Mouse (Mus musculus) brown adipose tissue, adult 24 weeks (tissue): ENCODE results near the gene Tnfaip3. TPM values are rescaled to one million over a fixed set of nuclear protein-coding genes. Genes with fewer than 3 reads are reported as not detected.

Experiments used
- H3K27ac ChIP-seq: fragments of 200-500 bp; replicated peaks from 2 replicates; pipeline ENCODE4 v1.5.1; 2012; ENCODE audit warnings: low read depth, mild to moderate bottlenecking, low read length
- H3K4me1 ChIP-seq: fragments of 200-500 bp; 2 replicates; pipeline ENCODE4 v1.6.1; 2012; ENCODE audit warnings: low read length, mixed read lengths; ENCODE audit not compliant: control insufficient read depth, insufficient read depth, insufficient read length
- H3K4me3 ChIP-seq: fragments of 200-500 bp; 2 replicates; pipeline ENCODE4 v1.5.1; 2012; ENCODE audit warnings: low read depth, mild to moderate bottlenecking, low read length, moderate library complexity; ENCODE audit not compliant: insufficient read depth
- polyA plus RNA-seq: library from polyadenylated mRNA; stranded (reverse); fragments of >200 nt; gene quantifications from 2 replicates; pipeline ENCODE4 v1.2.4, GENCODE M21; 2012; ENCODE audit not compliant: missing spikeins, insufficient read depth, insufficient read length

The Tnfaip3 gene
- polyA plus RNA-seq: 1.7 and 2.0 TPM in 2 replicates

GRCm38 (mm10) chr10:19015257-19015862 is at the start of gene Tnfaip3:
Gene Tnfaip3, minus strand, starts transcription at chr10:19015657.
- H3K4me3 ChIP-seq: peak within 1 kb of the TSS; percentile 87
- H3K4me1 ChIP-seq: peaks cover 13% of the 10 kb centered on the region; the same call in 1 of the 2 replicates
- H3K27ac ChIP-seq: peak within 1 kb of the TSS; percentile 89

GRCm38 (mm10) chr10:19064651-19065601 is 49.5 kb upstream of the Tnfaip3 start:
- H3K4me1 ChIP-seq: peaks cover 3% of the 10 kb centered on the region; the same call in 1 of the 2 replicates
- H3K27ac ChIP-seq: no peak overlapping the region
- H3K4me3 ChIP-seq: no peak overlapping the region

- Histone ChIP-seq H3K4me3 (no peak overlapping the region), H3K4me1 (peaks cover 3% of the 10 kb centered on the region; the same call in 1 of the 2 replicates), H3K27ac (no peak overlapping the region)
These were observed 48.2 kb upstream of the Tnfaip3 start for GRCm38 (mm10) chr10:19063670-19064069.

GRCm38 (mm10) chr10:19063208-19063607 is 47.8 kb upstream of the Tnfaip3 start:
- H3K27ac ChIP-seq: 0 out of 2 replicates have a peak overlapping the region, but pooled peaks have one; percentile 14
- H3K4me1 ChIP-seq: peaks cover 3% of the 10 kb centered on the region; the same call in 1 of the 2 replicates
- H3K4me3 ChIP-seq: no peak overlapping the region

- H3K27ac ChIP-seq: peak overlapping the region; percentile 73
- H3K4me1 ChIP-seq: peaks cover 3% of the 10 kb centered on the region; the same call in 1 of the 2 replicates
- no peak overlapping the region for H3K4me3 ChIP-seq
These were observed 46.8 kb upstream of the Tnfaip3 start for GRCm38 (mm10) chr10:19062098-19062905.

GRCm38 (mm10) chr10:19061201-19061600 is 45.7 kb upstream of the Tnfaip3 start:
- Histone ChIP-seq H3K27ac (no peak overlapping the region), H3K4me1 (peaks cover 3% of the 10 kb centered on the region; the same call in 1 of the 2 replicates), H3K4me3 (no peak overlapping the region)

GRCm38 (mm10) chr10:19053524-19053923 is 38.1 kb upstream of the Tnfaip3 start:
- Histone ChIP-seq H3K4me1 (no peaks in the 10 kb centered on the region), H3K4me3 (no peak overlapping the region)

GRCm38 (mm10) chr10:19045986-19046385 is 30.5 kb upstream of the Tnfaip3 start:
- no peak overlapping the region for H3K4me3 ChIP-seq
- H3K27ac ChIP-seq: no peak overlapping the region
- H3K4me1 ChIP-seq: no peaks in the 10 kb centered on the region

More at GRCm38 (mm10) chr10:19053524-19053923, 38.1 kb upstream of the Tnfaip3 start:
- H3K27ac ChIP-seq: no peak overlapping the region

GRCm38 (mm10) chr10:19044765-19045516 is 29.5 kb upstream of the Tnfaip3 start:
- no peak overlapping the region for H3K27ac ChIP-seq
- no peaks in the 10 kb centered on the region for H3K4me1 ChIP-seq
- no peak overlapping the region for H3K4me3 ChIP-seq

GRCm38 (mm10) chr10:19043529-19044262 is 28.2 kb upstream of the Tnfaip3 start:
- Histone ChIP-seq H3K4me3 (peak overlapping the region; percentile 41), H3K27ac (0 out of 2 replicates have a peak overlapping the region, but pooled peaks have one; percentile 19), H3K4me1 (no peaks in the 10 kb centered on the region)

GRCm38 (mm10) chr10:19040147-19040546 is 24.7 kb upstream of the Tnfaip3 start:
- H3K4me3 ChIP-seq: no peak overlapping the region
- no peaks in the 10 kb centered on the region for H3K4me1 ChIP-seq
- H3K27ac ChIP-seq: no peak overlapping the region

GRCm38 (mm10) chr10:19034764-19035163 is 19.3 kb upstream of the Tnfaip3 start:
- Histone ChIP-seq H3K4me1 (no peaks in the 10 kb centered on the region), H3K4me3 (no peak overlapping the region), H3K27ac (no peak overlapping the region)

GRCm38 (mm10) chr10:19033696-19034095 is 18.2 kb upstream of the Tnfaip3 start:
- no peaks in the 10 kb centered on the region for H3K4me1 ChIP-seq
- no peak overlapping the region for H3K4me3 ChIP-seq
- H3K27ac ChIP-seq: no peak overlapping the region; the same call in 1 of the 2 replicates
